Mouse (Mus musculus): ENCODE measurements around the gene Samd5. TPM values are rescaled to one million over a fixed set of nuclear protein-coding genes. Genes with fewer than 3 reads are reported as not detected.

The Samd5 gene
- total RNA-seq (2017), result not detected in 3 replicates

- no peak for ATAC-seq (replicated peaks; ENCODE audit: insufficient number of reproducible peaks, low FRiP score, low TSS enrichment, poor library complexity, severe bottlenecking)
These were observed at the start of gene Samd5 for GRCm38 (mm10) chr10:9674561-9675521. Gene Samd5, minus strand, starts transcription at chr10:9675208.

GRCm38 (mm10) chr10:9722519-9723303 lies 47.7 kb upstream of the Samd5 start:
- ATAC-seq (replicated peaks; ENCODE audit: insufficient number of reproducible peaks, low FRiP score, low TSS enrichment, poor library complexity, severe bottlenecking), result no peak

DNA sequence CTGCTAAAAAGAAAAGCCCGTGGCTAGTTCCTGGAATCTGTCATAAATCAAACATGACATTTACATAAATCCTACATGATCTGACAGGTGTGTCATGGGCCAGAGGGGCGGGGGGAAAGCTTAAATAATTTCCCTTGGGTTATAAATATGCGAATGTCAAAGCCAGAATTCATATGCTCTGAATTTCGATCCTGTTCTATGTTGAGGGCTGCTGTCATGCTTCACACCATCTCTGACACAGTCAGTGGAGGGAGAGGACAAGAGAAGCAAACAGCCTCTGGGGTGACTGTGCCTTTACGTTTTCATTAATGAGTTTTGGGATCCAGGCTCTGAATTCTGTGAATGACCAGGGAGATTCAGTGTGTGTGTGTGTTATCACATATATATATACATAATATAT lies 45.0 kb upstream of the Samd5 start:
- no peak for ATAC-seq (replicated peaks; ENCODE audit: insufficient number of reproducible peaks, low FRiP score, low TSS enrichment, poor library complexity, severe bottlenecking)

GRCm38 (mm10) chr10:9718086-9718485 lies 43.1 kb upstream of the Samd5 start:
- no peak for ATAC-seq (replicated peaks; ENCODE audit: insufficient number of reproducible peaks, low FRiP score, low TSS enrichment, poor library complexity, severe bottlenecking)

GRCm38 (mm10) chr10:9704956-9705355 lies 29.9 kb upstream of the Samd5 start:
- no peak for ATAC-seq (replicated peaks; ENCODE audit: insufficient number of reproducible peaks, low FRiP score, low TSS enrichment, poor library complexity, severe bottlenecking)

- no peak for ATAC-seq (replicated peaks; ENCODE audit: insufficient number of reproducible peaks, low FRiP score, low TSS enrichment, poor library complexity, severe bottlenecking)
These were observed 24.2 kb upstream of the Samd5 start for GRCm38 (mm10) chr10:9699071-9699761.

DNA sequence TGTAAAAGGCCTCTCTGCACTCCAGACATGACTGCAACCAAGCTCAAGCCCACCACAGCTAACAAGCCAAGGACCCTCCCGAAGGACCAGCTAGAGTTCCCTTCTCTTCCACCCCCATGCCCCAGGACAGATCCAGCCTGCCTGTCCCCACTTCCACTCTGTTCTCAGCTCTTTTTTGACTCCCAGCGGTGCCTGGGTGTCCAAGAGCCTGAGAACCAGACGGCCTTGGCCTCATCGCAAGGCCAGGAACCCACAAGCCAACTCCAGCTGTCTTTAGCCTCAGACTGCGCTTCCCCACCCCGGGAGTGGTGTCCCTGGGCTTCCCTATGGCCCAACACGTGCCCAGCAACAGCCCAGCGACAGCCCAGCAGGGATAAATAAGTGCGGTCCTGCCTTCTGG lies 23.1 kb upstream of the Samd5 start:
- ATAC-seq (replicated peaks; ENCODE audit: insufficient number of reproducible peaks, low FRiP score, low TSS enrichment, poor library complexity, severe bottlenecking), result no peak

- no peak for ATAC-seq (replicated peaks; ENCODE audit: insufficient number of reproducible peaks, low FRiP score, low TSS enrichment, poor library complexity, severe bottlenecking)
These were observed 21.6 kb upstream of the Samd5 start for GRCm38 (mm10) chr10:9696543-9697141.

GRCm38 (mm10) chr10:9693990-9694699 lies 19.1 kb upstream of the Samd5 start:
- no peak for ATAC-seq (replicated peaks; ENCODE audit: insufficient number of reproducible peaks, low FRiP score, low TSS enrichment, poor library complexity, severe bottlenecking)

DNA sequence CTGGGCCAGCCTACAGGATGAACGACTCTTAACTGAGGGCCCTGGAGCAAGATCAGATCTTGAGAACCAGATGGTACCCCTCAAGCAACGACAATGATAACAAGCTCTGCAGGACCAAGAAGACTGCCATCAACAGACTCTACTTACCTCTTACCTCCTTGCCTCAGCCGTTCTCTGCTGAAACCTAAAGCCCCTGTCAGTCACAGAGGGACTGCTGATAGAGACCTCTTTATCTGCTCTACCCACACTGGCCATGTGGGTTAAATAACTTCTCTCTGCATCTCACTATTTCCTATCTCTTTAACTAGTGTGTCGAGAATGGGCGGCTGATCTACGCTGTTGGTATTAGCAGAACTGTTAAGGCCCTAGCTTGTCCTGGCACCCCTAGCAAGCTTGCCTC lies 5.9 kb upstream of the Samd5 start:
- no peak for ATAC-seq (replicated peaks; ENCODE audit: insufficient number of reproducible peaks, low FRiP score, low TSS enrichment, poor library complexity, severe bottlenecking)

GRCm38 (mm10) chr10:9679911-9680310 lies 4.9 kb upstream of the Samd5 start:
- ATAC-seq (replicated peaks; ENCODE audit: insufficient number of reproducible peaks, low FRiP score, low TSS enrichment, poor library complexity, severe bottlenecking), result no peak

DNA sequence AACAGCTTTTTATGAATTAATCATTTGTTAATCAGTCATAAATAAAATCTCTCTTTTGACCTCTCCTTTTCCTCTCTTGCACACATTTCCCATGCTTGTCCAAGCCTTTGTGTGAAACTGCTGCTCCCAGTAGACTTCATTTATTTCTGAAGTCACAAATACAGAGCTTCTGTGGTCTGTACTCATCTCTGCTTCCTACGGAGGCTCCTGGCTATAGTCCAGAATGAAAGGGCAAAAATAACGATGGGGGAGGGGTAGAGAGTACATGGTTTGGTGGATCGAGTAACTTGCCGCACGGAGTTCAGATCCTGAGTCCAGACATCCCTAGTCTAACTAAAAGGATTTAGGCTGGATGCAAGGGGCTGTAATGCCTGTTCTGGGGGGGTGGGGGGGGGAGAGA lies 3.1 kb upstream of the Samd5 start:
- ATAC-seq (replicated peaks; ENCODE audit: insufficient number of reproducible peaks, low FRiP score, low TSS enrichment, poor library complexity, severe bottlenecking), result no peak

DNA sequence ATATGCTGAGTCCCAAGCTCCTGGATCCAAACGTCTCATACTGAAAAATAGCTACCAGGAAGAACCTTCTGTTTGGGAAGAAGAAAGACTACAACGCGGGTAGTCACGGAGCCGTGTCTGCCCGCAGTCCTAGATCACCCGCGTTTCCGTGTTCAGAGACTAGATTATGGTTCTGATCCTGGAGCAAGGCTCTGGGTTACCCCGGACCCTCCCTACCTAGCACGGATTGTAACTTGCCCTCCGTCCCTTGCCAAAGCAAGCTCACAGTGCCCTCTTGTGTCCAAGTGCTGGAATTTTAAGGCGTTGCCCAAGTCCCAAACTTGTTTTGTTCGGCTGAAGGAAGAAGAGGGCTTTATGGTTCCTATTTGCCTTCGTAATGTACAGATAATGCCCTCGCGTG lies 1.9 kb upstream of the Samd5 start:
- ATAC-seq (replicated peaks; ENCODE audit: insufficient number of reproducible peaks, low FRiP score, low TSS enrichment, poor library complexity, severe bottlenecking), result no peak

DNA sequence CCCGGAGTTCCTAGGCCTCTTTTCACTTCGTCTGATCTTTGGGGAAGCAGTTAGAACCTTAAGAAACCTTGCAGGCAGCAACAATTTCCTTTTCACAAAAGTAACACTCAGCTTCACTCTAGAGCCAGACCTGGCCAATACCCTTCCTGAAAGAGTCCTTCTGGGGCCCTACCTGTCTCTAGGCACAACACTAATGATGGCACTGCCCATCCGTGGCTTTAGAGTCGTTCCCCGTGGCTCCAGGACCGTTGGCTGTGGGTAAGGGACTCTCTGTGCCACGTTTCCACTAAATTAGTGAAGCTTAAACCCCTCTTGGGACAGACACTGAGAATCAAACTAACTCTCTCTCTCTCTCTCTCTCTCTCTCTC lies 1.4 kb upstream of the Samd5 start:
- ATAC-seq (replicated peaks; ENCODE audit: insufficient number of reproducible peaks, low FRiP score, low TSS enrichment, poor library complexity, severe bottlenecking), result no peak

- ATAC-seq (replicated peaks; ENCODE audit: insufficient number of reproducible peaks, low FRiP score, low TSS enrichment, poor library complexity, severe bottlenecking), result no peak
These were observed 776 bp upstream of the Samd5 start for GRCm38 (mm10) chr10:9675550-9676417.

DNA sequence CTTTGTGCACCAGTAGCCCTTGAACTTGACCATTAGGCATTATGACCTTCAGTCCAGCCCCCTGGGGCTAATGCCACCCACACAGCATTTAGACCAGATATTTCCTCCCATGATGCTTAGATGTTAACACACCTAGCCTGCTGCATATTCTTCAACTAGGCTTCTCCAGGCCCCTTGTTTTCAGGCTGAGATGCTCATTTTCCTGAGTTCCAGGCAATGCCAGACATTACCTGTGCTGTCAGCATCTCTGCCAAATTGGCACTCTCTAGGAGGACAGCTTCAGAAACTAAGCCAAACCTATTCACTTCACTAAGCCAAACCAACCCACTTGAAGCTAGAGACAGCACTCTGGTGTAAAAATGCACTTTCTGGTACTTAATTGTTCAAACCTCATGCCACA lies 1.7 kb downstream of the Samd5 start:
- ATAC-seq (replicated peaks; ENCODE audit: insufficient number of reproducible peaks, low FRiP score, low TSS enrichment, poor library complexity, severe bottlenecking), result no peak

DNA sequence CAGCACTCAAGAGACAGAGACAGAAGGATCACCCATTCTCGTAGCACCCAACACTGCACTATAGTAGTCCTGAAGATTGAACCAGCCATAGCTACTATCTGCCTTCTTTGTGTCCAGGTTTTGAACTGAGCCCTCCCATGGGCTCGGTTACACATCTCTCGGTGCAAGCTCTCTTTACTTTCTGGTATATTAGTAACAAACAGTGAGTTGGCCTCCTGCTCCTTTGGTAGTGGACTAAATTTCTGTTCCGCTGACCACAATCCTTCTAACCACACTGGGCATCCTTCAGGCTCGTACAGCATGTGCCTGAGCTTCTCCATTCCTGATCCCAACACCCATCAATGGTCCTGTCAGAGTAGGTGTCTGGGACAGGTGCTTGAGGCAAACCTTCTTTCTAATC lies 2.3 kb downstream of the Samd5 start:
- no peak for ATAC-seq (replicated peaks; ENCODE audit: insufficient number of reproducible peaks, low FRiP score, low TSS enrichment, poor library complexity, severe bottlenecking)
